Mouse (Mus musculus): Measurements from ENCODE around the gene Neb. TPM values are rescaled to one million over a fixed set of nuclear protein-coding genes. Genes with fewer than 3 reads are reported as not detected.

Gene Neb
- polyA plus RNA-seq, 2 experiments, result 0.13 to 0.18 TPM

DNA sequence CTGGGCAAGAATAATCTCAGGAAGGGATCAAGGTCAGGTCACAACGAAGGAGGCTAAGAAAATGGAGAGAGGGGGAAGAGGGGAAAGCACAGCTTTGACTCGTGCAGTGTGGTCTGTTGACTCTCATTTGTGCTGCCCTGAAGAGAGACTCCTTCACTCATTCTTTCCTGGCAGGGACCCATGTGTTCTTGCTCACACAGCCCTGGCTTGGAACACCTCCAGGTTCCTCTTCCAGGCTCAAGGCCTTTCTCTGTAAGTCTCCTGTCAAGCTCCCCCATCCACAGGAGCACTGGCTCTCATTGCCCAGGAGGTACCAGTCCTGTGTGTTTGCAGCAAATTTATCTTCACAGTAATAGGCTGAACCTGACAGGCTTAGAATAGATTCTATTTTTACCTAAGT, 7.2 kb downstream of the Neb start:
- Histone ChIP-seq H3K4me2 (ENCODE audit: low read depth) (no peak overlapping the region), H3K9ac (replicated peaks) (no peak overlapping the region), H3K4me3 (ENCODE audit: insufficient read depth in 1 of 2, low read depth in 2 of 2, low read length in 2 of 2) (no peak overlapping the region), H3K27me3 (ENCODE audit: control insufficient read depth, insufficient read depth, low read length) (no peaks in the 10 kb centered on the region), H3K27ac (no peak overlapping the region), H3K9me3 (ENCODE audit: control insufficient read depth, low read length) (no peaks in the 10 kb centered on the region), H3K36me3 (replicated peaks; ENCODE audit: control insufficient read depth, insufficient read depth, low read depth) (no peaks in the 10 kb centered on the region), H3K4me1 (replicated peaks; ENCODE audit: control insufficient read depth in 2 of 2, insufficient read depth in 2 of 2, low read length in 1 of 2) (no peaks in the 10 kb centered on the region)
- 32% methylated on average over 2 of the region's 2 CpGs for WGBS (ENCODE audit: insufficient replicate concordance)
- no peak for DNase-seq (ENCODE audit: low read depth in 3 of 3, low spot score in 3 of 3)
- no peak for ATAC-seq (ENCODE audit: insufficient read depth)
- no peak for TF ChIP-seq EP300 (IDR thresholded peaks at IDR 0.05; ENCODE audit: low read depth)

DNA sequence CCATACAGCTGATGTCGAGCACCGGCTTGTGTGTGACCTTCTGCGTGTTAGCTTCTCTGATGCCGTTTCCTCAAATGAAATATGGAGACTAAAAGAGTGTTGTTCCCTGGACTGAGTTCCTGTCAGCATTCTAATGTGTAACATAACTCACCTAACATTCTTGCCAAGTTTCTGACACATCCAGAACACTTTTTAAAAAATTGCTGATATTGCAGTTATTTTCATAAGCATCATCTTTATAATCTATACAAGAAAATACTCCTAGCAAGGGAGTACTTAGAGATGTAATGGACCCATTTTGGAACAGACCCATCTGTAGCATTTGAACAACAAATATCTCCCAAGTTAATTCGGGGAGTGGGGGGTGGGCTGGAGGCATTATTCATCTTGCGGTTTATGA, 8.7 kb downstream of the Neb start:
- TF ChIP-seq EP300 (IDR thresholded peaks at IDR 0.05; ENCODE audit: low read depth) (no peak), CTCF (IDR thresholded peaks at IDR 0.05; ENCODE audit: low read depth) (no peak)
- WGBS (ENCODE audit: insufficient replicate concordance), result 73% methylated on average over 6 of the region's 6 CpGs
- Histone ChIP-seq H3K4me2 (ENCODE audit: low read depth) (no peak overlapping the region), H3K9me3 (ENCODE audit: control insufficient read depth, low read length) (no peaks in the 10 kb centered on the region), H3K27ac (no peak overlapping the region), H3K4me1 (replicated peaks; ENCODE audit: control insufficient read depth in 2 of 2, insufficient read depth in 2 of 2, low read length in 1 of 2) (no peaks in the 10 kb centered on the region), H3K4me3 (ENCODE audit: insufficient read depth in 1 of 2, low read depth in 2 of 2, low read length in 2 of 2) (no peak overlapping the region), H3K27me3 (ENCODE audit: control insufficient read depth, insufficient read depth, low read length) (no peaks in the 10 kb centered on the region), H3K9ac (replicated peaks) (no peak overlapping the region), H3K36me3 (replicated peaks; ENCODE audit: control insufficient read depth, insufficient read depth, low read depth) (no peaks in the 10 kb centered on the region)
- DNase-seq (ENCODE audit: low read depth in 3 of 3, low spot score in 3 of 3), result no peak
- ATAC-seq (ENCODE audit: insufficient read depth), result no peak

DNA sequence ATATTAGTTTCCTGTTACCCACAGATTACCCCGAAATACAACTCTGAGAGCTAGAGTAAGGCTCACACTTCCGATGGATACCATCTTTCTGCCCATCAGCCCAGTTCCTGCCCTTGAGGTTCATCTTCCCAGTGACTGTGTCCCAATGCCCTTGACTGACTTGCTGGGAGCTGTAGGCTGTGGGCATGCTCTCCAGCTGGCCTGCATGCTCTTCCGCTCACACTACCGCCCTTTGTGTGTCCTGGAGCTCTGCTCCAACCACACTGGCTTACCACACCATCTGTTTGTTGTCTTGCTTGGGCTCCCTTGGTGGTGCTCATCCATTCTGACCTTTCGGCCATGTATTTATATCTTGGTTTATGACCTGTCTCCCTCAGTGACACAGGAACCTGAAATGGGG, 10.6 kb downstream of the Neb start:
- H3K27ac ChIP-seq, result no peak overlapping the region
- H3K36me3 ChIP-seq (replicated peaks; ENCODE audit: control insufficient read depth, insufficient read depth, low read depth), result no peaks in the 10 kb centered on the region
- no peak overlapping the region for H3K4me3 ChIP-seq (ENCODE audit: insufficient read depth in 1 of 2, low read depth in 2 of 2, low read length in 2 of 2)
- TF ChIP-seq EP300 (IDR thresholded peaks at IDR 0.05; ENCODE audit: low read depth) (no peak), CTCF (IDR thresholded peaks at IDR 0.05; ENCODE audit: low read depth) (no peak)
- ATAC-seq (ENCODE audit: insufficient read depth) (no peak), DNase-seq (ENCODE audit: low read depth in 3 of 3, low spot score in 3 of 3) (no peak)
- H3K4me2 ChIP-seq (ENCODE audit: low read depth), result no peak overlapping the region
- no peaks in the 10 kb centered on the region for H3K4me1 ChIP-seq (replicated peaks; ENCODE audit: control insufficient read depth in 2 of 2, insufficient read depth in 2 of 2, low read length in 1 of 2)
- no peak overlapping the region for H3K9ac ChIP-seq (replicated peaks)
- 60% methylated on average over 5 of the region's 5 CpGs for whole genome bisulfite sequencing (ENCODE audit: insufficient replicate concordance)
- H3K9me3 ChIP-seq (ENCODE audit: control insufficient read depth, low read length), result no peaks in the 10 kb centered on the region
- no peaks in the 10 kb centered on the region for H3K27me3 ChIP-seq (ENCODE audit: control insufficient read depth, insufficient read depth, low read length)

DNA sequence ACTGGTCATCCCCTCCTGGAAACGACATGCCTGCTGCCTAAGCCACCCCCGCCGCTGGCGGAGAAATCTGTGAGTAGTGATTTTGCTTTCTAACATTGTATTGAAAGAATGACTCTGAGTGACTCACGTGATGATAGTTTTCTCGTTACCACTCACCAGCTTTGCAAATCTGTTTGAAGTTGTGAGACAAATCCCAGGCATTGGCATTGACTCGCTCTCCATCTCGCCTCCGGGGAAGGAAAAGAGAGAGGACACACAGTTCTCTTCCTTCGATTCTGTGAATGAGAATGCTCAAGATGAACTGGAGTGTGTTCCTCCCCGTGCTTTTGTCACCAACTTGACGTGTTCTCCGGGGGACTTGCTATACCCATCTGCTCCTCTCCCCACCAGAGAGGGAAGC, 11.0 kb downstream of the Neb start:
- no peak for ATAC-seq (ENCODE audit: insufficient read depth)
- H3K27me3 ChIP-seq (ENCODE audit: control insufficient read depth, insufficient read depth, low read length), result no peaks in the 10 kb centered on the region
- DNase-seq (ENCODE audit: low read depth in 3 of 3, low spot score in 3 of 3), result no peak
- no peak overlapping the region for H3K27ac ChIP-seq
- H3K4me2 ChIP-seq (ENCODE audit: low read depth), result no peak overlapping the region
- H3K4me1 ChIP-seq (replicated peaks; ENCODE audit: control insufficient read depth in 2 of 2, insufficient read depth in 2 of 2, low read length in 1 of 2), result no peaks in the 10 kb centered on the region
- H3K4me3 ChIP-seq (ENCODE audit: insufficient read depth in 1 of 2, low read depth in 2 of 2, low read length in 2 of 2), result no peak overlapping the region
- H3K9ac ChIP-seq (replicated peaks), result no peak overlapping the region
- H3K9me3 ChIP-seq (ENCODE audit: control insufficient read depth, low read length), result no peaks in the 10 kb centered on the region
- H3K36me3 ChIP-seq (replicated peaks; ENCODE audit: control insufficient read depth, insufficient read depth, low read depth), result no peaks in the 10 kb centered on the region
- TF ChIP-seq CTCF (IDR thresholded peaks at IDR 0.05; ENCODE audit: low read depth), result no peak
- no peak for TF ChIP-seq EP300 (IDR thresholded peaks at IDR 0.05; ENCODE audit: low read depth)
- 55% methylated on average over 13 of the region's 13 CpGs for WGBS (ENCODE audit: insufficient replicate concordance)

DNA sequence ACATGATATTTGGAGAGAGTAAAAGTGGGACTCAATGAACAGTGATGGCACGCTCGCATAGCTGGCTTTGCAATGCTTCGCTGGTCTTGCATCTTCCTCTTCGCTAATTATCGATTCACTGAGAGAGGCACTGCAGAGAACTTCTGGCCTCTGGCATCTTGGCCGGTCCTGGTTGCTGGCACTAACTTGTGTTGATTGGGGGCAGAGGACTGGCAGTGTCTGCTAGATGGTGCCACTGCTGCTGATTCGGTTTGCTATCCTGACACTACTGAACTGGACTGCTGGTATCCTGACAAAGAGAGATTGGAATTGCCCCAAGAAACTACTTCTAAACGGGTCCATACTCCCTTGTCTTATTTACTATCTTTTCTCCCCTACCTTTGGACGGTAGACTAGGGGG, 17.2 kb downstream of the Neb start:
- Histone ChIP-seq H3K9me3 (ENCODE audit: control insufficient read depth, low read length) (no peaks in the 10 kb centered on the region), H3K9ac (replicated peaks) (no peak overlapping the region), H3K4me2 (ENCODE audit: low read depth) (no peak overlapping the region), H3K36me3 (replicated peaks; ENCODE audit: control insufficient read depth, insufficient read depth, low read depth) (no peaks in the 10 kb centered on the region), H3K27ac (no peak overlapping the region), H3K4me1 (replicated peaks; ENCODE audit: control insufficient read depth in 2 of 2, insufficient read depth in 2 of 2, low read length in 1 of 2) (no peaks in the 10 kb centered on the region), H3K4me3 (ENCODE audit: insufficient read depth in 1 of 2, low read depth in 2 of 2, low read length in 2 of 2) (no peak overlapping the region), H3K27me3 (ENCODE audit: control insufficient read depth, insufficient read depth, low read length) (no peaks in the 10 kb centered on the region)
- TF ChIP-seq CTCF (IDR thresholded peaks at IDR 0.05; ENCODE audit: low read depth) (no peak), EP300 (IDR thresholded peaks at IDR 0.05; ENCODE audit: low read depth) (no peak)
- DNase-seq (ENCODE audit: low read depth in 3 of 3, low spot score in 3 of 3), result no peak
- WGBS (ENCODE audit: insufficient replicate concordance), result 68% methylated on average over 9 of the region's 9 CpGs
- ATAC-seq (ENCODE audit: insufficient read depth), result no peak

DNA sequence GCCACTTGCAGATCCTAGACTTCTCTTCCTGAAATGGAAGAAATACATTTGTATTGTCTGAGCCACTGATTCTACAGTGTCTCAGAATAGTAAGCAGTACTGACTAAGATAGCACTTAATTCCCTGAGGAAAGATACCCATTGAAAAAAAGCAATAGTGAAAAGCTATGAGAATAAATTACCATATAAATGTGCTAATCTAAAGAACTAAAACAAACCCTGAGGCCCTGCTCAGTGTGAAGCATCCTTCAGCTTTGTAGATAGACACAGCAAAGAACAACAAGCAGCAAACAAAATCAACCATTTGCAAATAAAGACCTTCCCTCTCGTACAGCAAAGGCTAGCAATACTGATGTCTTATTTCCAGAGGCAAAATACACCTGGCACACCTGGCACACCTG, 18.6 kb downstream of the Neb start:
- Histone ChIP-seq H3K27ac (no peak overlapping the region), H3K4me1 (replicated peaks; ENCODE audit: control insufficient read depth in 2 of 2, insufficient read depth in 2 of 2, low read length in 1 of 2) (no peaks in the 10 kb centered on the region), H3K4me2 (ENCODE audit: low read depth) (no peak overlapping the region), H3K36me3 (replicated peaks; ENCODE audit: control insufficient read depth, insufficient read depth, low read depth) (no peaks in the 10 kb centered on the region), H3K9ac (replicated peaks) (no peak overlapping the region), H3K9me3 (ENCODE audit: control insufficient read depth, low read length) (no peaks in the 10 kb centered on the region), H3K4me3 (ENCODE audit: insufficient read depth in 1 of 2, low read depth in 2 of 2, low read length in 2 of 2) (no peak overlapping the region), H3K27me3 (ENCODE audit: control insufficient read depth, insufficient read depth, low read length) (no peaks in the 10 kb centered on the region)
- DNase-seq (ENCODE audit: low read depth in 3 of 3, low spot score in 3 of 3), result no peak
- TF ChIP-seq EP300 (IDR thresholded peaks at IDR 0.05; ENCODE audit: low read depth), result no peak
- TF ChIP-seq CTCF (IDR thresholded peaks at IDR 0.05; ENCODE audit: low read depth), result no peak
- WGBS (ENCODE audit: insufficient replicate concordance), result 56% methylated on average over 1 of the region's 1 CpGs
- no peak for ATAC-seq (ENCODE audit: insufficient read depth)
